Mouse (Mus musculus) right cerebral cortex, adult 2 months (tissue): ENCODE results near the gene Msl3l2.

Experiments
- DNase-seq, 2 experiments: peaks; one replicate each; pipeline ENCODE4 v3.0.0; 2021 to 2022; ENCODE audit warnings: low spot score in 2 of 2

Gene Msl3l2

GRCm38 (mm10) chr10:56106333-56106995 lies at the start of gene Msl3l2:
Gene Msl3l2, plus strand, starts transcription at chr10:56106917.
- peak; percentile 89 to 93 for DNase-seq

- peak; percentile 25 to 31 for DNase-seq
Observed at GRCm38 (mm10) chr10:56058979-56059422, 47.7 kb upstream of the Msl3l2 start.

- DNase-seq, result no peak
Observed at GRCm38 (mm10) chr10:56061238-56061830, 45.4 kb upstream of the Msl3l2 start.

DNA sequence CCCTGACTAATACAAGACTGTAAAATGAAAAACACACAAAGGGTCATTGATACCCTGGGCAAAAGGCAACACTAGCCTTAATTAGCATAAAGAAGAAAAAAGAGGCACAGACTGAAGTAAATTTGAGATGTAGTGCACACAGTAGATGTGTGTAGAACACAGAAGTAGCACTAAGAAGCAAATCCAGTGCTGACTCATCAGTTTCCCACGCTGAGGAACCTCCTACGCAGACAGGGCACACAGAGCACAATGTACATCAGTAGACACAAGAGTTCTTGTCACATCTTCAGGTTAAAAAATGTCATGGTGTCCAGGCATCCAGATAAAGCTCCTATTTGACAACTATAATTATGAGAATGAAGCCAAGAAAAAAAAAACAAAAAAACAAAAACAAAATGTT lies 44.0 kb upstream of the Msl3l2 start:
- peak; percentile 33 to 37 for DNase-seq

DNA sequence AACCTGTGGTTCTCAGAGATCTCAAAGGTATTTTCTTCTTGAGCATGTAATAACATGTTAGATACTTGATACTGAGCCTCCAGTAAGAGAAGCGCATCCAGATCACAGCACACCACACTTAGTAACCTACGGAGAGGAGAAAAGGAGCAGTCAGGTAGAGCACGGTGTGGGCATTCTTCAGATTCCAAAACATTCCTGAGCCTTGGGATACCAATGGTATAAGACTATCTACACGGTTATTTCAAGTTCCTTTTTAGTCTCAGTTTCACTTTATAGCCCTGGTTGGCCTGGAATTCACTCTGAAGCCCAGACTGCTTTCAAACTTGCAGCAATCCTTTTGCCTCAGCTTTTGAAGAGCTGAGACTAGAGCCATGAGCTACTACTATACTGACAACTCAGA lies 17.0 kb upstream of the Msl3l2 start:
- DNase-seq, result no peak

DNA sequence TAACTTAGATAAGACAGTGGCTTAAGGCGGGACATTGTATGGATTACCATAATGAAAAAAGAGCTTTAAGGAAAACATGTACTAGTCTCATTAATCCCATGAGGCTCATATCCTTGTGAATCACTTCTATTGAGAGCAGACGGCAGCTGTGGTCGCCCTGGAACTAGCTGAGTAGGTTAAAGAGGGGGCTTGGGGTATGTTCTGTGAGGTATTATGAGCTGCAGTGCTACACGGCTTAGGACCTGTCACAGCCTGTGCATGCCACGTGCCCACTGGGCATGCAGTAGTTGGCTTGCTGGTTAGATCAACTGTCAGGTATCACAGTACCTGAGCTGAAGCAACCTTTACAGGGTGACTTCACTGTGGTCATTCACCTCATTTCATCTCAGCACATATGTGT lies 12.1 kb upstream of the Msl3l2 start:
- DNase-seq, result no peak

DNA sequence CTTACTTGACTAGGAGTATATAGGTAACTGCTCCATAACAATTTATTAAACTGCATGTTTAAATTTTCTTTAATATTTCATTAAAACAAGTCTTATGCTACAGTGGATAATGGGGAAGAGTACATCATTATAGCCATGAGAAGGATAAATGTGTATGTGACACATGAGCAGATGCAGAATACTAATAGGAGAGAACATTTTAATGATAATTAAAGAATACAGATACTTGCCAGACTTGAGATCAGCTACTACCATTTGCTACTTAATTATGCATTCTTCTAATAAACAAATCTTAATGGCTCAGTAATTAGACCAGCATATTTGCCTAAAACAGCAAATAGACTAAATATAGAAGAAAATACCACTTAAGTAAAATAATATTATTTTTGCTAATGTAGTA lies 10.0 kb upstream of the Msl3l2 start:
- no peak for DNase-seq

GRCm38 (mm10) chr10:56099126-56099525 lies 7.6 kb upstream of the Msl3l2 start:
- no peak for DNase-seq

- DNase-seq, result no peak
Observed at GRCm38 (mm10) chr10:56099641-56100310, 6.9 kb upstream of the Msl3l2 start.

DNA sequence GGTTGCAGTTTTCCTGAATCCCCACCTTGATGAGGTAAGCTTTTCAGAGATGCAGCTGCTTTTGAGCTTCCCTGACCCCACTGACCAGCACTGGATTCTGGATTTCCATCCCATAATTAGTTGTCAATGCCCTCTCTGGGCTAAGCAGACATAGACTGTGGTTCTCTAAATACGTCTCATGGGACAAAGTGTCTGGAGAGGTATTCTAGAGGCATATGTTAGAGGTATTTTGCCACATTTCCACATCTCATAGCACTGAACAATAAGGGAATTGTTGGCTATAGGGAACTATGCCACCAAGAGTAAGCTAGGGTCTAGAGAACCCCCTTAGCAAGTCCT lies 248 bp downstream of the Msl3l2 start:
- DNase-seq, result no peak

- DNase-seq, result peak; percentile 76 to 77
Observed at GRCm38 (mm10) chr10:56114951-56115635, 8.4 kb downstream of the Msl3l2 start.

DNA sequence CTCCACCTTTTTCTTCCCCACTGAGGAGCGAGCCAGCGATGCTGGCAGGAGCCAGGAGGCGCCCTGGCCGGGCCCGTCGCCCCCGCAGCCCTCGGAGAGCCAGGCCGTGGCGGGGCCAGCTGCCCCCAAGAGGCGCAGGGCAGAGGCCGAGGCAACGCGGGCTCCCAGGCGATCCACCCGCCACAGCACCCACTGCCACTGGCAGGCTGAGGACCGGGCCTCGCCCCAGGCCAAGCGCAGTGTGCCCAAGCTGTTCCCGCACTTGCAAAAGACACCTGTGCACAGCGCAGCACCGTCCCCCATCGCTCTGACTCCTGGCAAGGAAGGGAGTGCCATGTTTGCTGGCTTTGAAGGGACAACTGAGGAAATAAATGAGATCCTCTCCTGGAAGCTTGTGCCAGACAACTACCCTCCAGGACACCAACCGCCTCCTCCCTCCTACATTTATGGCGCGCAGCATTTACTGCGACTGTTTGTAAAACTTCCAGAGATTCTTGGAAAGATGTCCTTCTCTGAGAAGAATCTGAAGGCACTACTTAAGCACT lies 9.0 kb downstream of the Msl3l2 start:
- DNase-seq, result peak; percentile 52 to 53

DNA sequence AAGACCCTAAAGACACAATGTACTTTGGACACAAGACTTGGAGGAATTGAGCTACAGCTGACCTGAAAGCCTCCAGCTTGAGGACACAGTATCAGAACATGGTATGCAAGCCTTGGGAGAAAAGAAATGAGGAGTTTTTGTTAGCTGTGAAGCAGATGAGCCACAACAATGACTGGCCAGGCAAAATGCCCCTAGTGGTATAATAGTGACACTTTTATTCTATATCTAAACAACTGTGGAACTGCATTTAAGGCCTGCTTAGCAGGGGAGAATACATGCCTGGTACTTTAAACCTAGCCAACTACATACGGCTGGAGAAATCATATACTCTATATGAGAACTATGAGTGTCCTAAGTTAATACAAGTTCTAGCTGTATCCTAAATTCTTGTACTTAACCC lies 20.3 kb downstream of the Msl3l2 start:
- DNase-seq, result no peak

DNA sequence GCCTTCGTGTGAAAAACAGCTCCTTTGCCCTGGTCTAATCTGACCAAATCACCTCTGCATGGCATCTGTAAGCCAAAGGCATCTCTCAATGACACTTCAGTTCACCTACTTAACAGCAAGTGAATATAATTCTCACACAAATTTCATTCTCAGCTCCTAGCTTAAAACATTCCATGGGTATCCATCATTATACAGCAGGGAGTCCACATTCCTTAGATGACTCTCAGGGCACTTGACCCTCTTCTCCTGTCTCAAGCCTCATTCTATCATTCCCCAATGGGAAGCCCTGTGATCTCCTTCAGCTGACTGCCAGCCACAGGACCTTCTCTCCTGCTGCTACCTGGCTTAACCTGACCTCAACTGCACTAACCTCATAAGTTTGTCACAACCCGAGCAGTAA lies 22.9 kb downstream of the Msl3l2 start:
- DNase-seq, result no peak

DNA sequence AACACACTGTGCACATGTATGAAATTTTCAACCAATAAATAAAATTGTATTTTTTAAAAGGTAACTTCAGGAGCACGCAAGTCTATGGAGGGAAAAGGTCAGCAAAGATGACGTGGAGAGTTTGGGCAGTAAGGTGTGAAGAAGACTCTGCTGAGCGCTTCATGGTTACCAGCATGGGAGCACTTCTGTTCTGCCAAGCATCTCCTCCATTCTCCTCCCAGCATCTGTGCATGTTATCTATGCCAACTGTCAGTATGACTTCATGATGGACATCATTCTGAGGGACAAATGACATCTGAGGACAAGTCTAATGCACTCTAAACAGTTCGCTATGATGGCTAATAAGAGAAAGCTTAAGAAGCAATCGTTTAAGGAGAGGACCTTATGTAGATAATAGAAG lies 30.5 kb downstream of the Msl3l2 start:
- DNase-seq, result no peak

DNA sequence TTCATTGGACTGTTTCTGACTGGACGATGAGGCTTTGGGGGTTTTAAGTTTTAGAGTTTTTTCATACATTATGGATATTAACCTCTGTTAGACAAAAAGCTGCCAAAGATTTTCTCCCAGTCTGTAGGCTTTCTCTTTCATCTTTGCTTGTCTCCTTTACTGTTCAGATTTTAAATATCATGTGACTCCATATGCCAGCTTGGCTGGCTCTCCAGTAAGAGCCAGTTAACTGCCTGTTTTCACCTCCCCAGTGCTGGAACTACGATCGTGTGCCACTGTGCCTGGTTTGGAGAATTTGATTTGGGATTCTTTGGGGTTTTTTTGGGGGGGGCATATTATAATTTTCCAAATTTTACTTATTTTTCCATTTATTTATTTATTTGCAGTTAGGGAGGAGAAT lies 42.2 kb downstream of the Msl3l2 start:
- no peak for DNase-seq

- DNase-seq, result no peak
Observed at GRCm38 (mm10) chr10:56156956-56157355, 50.2 kb downstream of the Msl3l2 start.

- no peak for DNase-seq
Observed at GRCm38 (mm10) chr10:56158207-56158606, 51.5 kb downstream of the Msl3l2 start.

- no peak for DNase-seq
Observed at GRCm38 (mm10) chr10:56158748-56159147, 52.0 kb downstream of the Msl3l2 start.

- no peak for DNase-seq
Observed at GRCm38 (mm10) chr10:56164411-56164810, 57.7 kb downstream of the Msl3l2 start.

DNA sequence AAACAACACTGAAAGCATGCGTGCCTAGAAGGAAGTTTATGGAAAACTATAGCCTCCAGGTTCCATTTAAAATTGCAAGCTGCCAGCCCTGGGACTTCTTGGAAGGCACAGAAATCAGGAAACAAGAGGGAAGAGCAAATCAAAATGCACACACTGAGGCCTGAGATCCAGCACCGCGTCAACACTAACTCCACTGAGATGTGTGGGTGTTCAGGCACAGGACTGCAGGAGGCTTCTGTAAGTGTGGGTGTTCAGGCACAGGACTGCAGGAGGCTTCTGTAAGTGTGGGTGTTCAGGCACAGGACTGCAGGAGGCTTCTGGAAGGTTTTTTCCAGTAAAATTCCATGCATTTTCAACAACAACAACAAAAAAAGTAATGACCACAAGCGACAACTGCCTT lies 59.0 kb downstream of the Msl3l2 start:
- peak; percentile 40 to 46 for DNase-seq
